Mouse (Mus musculus): ENCODE results near the gene Sugct. TPM values are rescaled to one million over a fixed set of nuclear protein-coding genes. Genes with fewer than 3 reads are reported as not detected.

The Sugct gene
- polyA plus RNA-seq, 1 experiment from 2014 or later = 2.7 TPM

Other genes with a start within 250 kb of the Sugct start
- 33.0 and 34.0 TPM in 2 replicates for gene Mplkip, start 361 bp downstream of the Sugct start, polyA plus RNA-seq (2015; fragmentation: Nextera tagmentation; extraction: Ambion mirVana)
- gene Cdk13, start 109.5 kb upstream of the Sugct start, polyA plus RNA-seq (2015; fragmentation: Nextera tagmentation; extraction: Ambion mirVana) = 7.5 and 7.6 TPM in 2 replicates
- 23.4 and 23.6 TPM in 2 replicates for gene Rala, start 248.7 kb upstream of the Sugct start, polyA plus RNA-seq (2015; fragmentation: Nextera tagmentation; extraction: Ambion mirVana)

All from liver, embryonic 13.5 days (tissue).